Mouse (Mus musculus) urinary bladder, postnatal 10 days (tissue): ENCODE results near the gene Lingo4.
A peak's percentile ranks its signal among the peaks of the same experiment; 100 is the strongest.

Source experiments
- DNase-seq: peaks from one replicate; pipeline ENCODE4 v3.0.0; 2022; ENCODE audit warnings: low spot score

Lingo4 gene

DNA sequence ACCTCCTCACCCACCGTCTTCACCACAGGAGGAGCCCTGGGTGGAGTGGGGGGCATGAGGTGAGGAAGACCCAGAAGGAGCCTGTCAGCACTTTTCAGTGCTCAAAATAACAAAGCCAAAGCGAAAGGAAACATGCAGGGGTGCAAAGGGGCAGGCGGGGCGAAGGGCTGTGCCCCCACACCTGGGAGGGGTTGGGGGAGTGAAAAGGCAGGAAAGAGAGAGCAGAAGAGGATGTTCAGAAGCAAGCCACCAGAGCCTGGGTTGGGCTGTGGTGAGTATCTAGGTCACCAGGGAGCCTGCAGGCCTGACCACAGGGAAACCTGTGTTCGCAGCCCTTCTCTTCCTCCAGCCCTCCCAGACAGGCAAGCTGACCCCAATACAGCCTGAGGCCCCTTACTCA is 10.3 kb upstream of the Lingo4 start:
- no peak for DNase-seq

DNA sequence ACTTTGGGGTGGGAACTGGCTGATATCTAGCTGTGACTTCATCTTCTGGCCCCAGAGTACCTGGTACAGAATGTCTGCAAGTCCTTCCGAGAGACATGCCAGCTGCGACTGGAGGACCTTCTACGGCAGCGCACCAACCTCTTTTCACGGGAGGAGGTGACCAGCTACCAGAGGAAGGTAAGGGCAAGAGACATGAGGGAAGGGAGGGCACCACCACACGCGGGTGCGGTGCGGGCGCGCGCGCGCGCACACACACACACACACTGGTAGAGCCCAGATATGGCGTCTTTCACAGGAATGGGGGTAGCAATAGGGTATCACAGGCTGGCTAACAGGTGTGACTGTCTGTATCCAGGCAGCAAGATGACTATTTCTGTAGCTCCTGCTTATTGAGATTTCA is 8.9 kb upstream of the Lingo4 start:
- no peak for DNase-seq

DNA sequence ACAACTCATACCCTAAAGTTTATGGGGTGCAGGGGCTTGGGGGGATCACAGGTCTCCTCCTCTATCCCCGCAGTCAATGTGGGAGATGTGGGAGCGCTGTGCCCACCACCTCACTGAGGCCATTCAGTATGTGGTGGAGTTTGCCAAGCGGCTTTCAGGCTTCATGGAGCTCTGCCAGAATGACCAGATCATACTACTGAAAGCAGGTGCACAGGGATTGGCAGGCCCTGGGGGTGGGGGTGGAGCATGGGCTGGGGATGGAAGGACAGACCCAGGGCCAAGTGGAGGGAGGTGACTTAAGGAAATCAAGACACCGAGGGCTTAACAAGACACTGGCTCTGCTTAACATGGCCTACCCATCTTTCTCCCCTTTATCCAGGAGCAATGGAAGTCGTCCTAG is 7.3 kb upstream of the Lingo4 start:
- no peak for DNase-seq

DNA sequence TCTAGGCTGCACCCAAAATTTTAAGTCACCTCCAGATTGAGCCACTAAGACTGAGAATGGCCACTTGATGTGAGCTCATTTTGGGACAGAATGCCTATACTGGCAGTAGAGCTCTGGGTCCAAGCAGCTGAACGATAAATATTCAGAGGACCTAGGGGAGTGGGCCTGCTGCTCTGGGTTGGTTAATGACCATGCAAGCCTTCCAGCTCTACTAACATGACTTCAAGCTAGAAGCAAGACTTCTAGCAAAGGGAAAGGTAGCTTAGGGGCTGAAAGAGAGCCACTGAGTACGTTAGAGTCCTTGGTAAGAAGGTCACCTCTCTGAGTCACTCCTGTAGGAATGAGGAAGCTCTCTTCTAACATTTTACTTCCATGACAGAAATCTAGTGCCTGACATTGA is 6.2 kb upstream of the Lingo4 start:
- DNase-seq: no peak

DNA sequence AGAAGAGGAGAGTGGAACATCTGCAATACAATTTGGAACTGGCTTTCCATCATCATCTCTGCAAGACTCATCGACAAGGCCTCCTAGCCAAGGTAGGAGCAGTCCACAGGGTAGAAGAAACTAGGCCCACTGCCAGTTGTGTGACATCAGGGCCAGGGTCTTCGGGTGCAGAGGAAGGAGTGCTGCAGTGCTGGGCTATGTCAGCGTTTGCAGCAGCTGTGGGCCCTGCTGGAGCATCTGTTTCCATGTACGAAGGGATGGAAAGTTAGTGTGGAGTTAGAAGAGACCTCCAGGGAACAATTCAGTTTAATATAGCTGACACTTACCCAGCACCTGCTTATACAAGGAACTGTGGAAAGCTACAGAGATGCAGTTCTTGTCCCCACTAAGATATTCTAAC is 5.3 kb upstream of the Lingo4 start:
- no peak for DNase-seq

DNA sequence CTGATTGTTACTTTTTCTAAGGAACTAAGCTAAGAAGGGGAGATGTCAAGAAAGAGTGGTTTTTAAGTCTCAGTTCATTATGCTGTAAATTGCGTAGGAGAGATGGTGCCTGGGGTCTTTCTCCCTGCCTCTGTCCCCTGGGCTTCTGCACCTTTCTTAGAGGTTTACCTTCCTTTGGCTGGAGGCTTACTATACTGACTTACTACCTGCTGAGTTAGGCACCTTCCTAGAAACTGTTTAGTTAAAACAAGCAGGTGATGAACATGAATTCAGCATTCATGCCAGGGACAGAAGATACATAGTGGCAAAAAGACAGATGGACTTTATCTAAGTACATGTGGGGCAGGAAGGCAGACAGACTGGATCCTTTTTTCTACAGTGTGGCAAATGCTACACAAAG is 2.0 kb upstream of the Lingo4 start:
- no peak for DNase-seq

DNA sequence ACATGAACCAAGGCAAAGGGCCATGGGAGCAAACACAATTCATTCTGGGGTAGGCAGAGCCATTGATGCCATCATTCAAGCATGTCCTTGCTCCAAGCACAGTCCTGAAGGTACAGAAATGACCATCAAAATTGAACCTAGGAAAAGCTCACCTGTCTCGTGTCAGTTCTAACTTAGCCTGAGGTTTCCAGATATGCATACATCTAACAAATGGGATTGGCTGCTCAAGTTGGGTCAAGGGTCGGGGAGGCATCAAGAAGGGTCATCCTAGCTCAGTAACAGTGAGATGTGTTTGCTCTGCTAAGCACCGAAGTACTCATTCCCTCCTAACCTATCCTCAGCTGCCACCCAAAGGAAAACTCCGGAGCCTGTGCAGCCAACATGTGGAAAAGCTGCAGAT is 1.5 kb upstream of the Lingo4 start:
- no peak for DNase-seq

DNA sequence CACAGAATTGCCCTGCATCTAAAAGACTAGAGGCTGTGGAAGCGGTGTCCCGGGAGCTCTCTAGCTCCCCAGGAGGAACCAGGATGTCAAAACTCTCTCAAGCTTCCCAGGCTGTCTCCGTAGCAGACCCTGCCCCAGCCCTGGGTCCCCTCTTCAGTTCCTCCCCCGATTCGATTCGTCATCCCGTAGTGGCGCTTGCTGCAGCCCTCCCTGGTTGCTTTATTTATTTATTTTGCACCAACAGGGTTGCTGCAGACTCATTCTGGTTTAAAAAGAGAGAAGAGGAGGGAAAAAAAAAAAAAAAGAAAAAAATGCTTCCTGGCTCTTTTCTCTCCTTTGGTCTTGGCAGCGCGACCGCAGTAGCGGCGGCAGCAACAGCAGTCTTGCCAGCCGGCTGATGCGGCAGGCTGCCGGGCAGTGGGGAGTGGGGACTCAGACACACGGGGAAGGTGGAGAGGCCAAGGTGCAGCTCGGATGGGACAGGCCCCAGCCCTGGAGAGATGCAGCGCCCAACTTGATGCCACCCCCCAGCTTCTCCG is 695 bp downstream of the Lingo4 start:
- no peak for DNase-seq

DNA sequence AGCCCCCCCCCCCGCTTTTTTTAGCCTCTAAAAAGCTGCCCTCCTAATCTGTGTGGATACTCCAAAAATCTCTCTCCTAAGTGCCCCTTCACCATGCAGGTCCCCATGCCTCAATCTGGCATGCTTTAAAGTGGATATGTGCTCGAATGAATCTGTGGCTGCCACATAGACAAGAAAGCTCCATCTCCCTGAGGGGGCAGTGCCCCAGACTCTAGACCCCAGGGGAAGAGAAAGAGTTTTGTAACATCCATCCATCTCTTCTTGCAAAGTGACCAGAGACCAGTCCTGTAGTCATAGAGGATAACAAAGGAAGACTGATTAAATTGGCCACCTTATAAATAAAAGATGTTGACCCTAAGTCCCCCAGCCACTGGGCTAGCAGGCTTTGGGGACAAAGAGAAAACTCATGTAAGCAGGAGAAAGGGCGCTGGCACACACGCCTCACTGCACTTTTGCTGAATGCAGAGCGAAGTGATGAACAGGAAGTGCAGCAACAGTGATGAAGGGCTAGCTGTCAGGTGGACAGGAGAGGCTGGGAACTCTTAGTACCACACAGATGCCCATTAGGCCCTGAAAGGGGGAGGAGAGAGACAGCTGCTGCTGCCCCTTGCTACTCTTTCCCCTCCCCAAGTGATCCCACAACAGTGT is 1.5 kb downstream of the Lingo4 start:
- no peak for DNase-seq

DNA sequence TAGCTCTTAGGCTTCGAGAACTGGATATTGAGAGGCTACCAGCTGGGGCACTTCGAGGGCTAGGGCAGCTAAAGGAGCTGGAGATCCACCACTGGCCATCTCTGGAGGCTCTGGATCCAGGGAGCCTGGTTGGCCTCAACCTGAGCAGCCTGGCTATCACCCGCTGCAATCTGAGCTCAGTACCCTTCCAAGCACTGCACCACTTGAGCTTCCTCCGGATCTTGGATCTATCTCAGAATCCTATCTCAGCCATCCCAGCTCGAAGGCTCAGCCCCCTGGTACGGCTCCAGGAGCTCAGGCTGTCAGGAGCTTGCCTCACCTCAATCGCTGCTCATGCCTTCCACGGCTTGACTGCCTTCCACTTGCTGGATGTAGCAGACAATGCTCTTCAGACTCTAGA is 4.1 kb downstream of the Lingo4 start:
- no peak for DNase-seq

DNA sequence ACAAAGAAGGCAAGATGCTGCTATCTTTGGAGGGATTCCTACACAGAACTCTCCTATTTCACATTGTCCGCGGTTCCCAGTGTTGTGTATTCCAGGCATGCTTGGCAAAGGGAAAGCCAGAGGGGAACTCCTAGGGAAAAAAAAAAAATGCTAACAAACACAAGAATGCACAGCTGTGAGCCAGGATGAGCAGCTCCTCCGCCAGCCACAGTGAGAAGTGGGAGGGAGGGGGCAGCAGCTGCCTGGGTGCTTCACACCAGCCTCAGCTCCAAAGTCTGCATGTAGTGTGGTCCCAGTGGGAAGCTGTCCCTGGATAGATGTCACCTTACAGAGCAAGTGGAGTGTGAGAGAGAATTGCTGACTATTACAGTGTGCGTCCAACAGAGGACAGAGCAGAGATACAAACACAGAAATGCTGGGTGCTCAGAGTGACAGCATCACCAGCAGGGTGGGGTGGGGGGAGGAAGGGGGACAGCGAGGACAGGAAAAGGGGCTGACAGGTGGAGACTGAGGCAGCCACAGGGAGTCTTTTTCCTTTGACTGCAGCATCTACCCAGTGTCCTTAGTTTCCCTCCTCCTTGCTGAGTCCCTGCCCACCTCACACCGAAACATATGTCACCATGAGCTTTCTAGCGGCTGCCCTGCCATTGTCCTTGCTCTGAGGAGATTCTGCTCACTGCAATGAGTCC is 6.2 kb downstream of the Lingo4 start:
- DNase-seq: no peak

DNA sequence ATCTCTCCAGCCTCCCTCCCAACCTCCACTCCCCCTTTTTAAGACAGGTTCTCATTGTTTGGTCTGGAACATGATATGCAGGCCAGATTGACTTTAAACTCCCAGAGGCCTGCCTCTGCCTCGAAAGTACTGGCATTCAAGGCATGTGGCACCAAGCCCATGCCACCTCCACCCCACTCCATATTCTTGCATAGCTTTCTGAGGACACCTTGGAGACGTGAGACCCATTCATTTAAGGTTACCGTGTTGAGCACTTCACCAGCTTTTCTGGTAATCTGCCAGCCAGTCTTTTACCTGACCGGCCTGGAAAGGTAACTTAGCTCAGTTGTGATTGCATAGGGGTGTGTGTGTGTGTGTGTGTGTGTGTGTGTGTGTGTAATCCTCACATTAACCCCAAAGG is 7.2 kb downstream of the Lingo4 start:
- no peak for DNase-seq

DNA sequence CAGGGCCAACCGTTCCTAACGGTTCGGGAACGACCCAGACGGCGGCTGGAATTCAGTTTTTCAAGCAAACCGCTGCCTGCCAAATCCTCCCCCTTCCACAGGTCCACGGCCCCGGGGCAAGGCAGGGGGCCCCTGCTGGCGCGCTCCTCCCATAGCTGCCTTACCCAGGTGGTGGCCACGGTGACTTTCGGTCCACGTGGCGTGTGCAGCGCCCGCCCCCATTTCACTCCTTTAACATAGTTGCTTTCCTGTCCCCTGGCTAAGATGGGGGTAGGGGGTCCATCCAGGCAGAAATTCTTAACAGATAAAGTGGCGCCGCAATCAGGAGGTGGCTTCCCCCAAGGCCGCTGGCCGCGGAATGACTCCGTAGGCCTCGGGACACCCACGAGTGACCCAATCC is 14.2 kb downstream of the Lingo4 start:
- no peak for DNase-seq

DNA sequence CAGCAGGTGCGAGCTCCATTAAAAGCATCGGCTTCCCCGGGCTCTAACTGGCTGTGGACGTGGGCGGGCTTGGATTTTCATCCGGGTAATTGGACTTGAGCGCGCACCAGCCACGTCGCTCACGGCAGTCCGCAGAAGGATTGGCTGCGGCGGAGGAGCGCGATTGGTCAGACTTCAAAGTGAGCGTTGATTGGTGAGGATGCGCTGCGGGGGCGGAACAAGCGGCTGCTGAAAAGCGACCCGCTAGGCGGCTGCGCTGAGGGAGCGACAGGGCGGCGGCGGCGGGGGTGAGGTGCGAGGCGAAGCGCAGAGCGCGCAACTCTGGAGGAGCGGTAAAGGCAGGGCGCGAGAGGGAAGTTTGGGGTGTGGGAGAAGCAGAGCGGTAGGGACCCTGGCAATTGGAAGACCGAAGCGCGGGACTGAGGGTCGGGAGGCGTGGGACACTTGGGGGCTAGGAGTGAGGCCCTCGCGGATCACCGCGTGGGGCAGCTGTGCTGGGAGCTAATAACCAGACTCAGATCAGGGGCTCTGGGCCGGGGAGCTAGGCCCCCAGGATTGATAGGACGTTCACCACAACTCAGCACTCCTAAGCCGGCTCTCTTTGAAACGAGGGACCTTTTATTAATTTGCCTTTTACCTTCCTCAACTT is 14.8 kb downstream of the Lingo4 start, which contains the start of gene Tdrkh:
Tdrkh (plus strand) TSS at position 243 of the 649 bp plus-strand sequence.
- peak; percentile 76 for DNase-seq

DNA sequence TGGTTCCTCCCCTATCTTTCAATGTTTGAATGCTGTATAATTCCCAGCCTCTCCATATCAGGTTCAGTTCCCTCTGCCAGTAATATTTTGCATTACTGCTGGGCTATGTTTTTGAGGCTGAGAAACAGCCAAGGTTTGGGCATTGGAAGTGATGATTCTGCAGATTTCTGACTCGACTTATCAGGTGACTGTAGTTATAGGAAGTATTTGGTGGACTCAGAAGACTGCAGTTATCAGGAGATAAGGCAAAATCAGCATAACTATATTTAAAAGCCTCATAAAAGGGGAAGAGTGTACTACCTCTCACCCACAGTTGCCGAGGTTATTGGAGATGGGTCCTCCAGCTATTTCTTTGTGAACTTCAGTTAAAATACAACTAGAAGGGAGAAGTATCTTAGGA is 32.7 kb downstream of the Lingo4 start:
- no peak for DNase-seq

DNA sequence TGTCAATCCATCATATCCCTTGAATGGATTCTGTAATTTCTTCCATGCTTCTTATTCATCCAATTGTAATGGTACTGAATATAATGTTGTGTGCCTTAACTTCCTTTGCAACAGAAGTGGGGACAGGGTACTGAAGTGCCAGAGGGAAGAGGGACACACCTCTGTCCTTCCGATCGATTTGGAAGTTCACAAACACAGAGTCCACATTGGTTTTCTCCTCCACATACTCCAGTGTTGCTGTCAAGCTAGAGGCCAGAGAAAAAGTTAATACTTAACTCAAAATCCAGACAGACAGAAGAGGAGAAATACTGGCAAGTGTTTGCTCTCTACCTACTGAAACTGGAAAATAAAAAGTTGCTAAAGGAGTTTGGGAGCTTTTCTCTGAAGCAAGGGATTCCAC is 36.0 kb downstream of the Lingo4 start:
- DNase-seq: no peak

DNA sequence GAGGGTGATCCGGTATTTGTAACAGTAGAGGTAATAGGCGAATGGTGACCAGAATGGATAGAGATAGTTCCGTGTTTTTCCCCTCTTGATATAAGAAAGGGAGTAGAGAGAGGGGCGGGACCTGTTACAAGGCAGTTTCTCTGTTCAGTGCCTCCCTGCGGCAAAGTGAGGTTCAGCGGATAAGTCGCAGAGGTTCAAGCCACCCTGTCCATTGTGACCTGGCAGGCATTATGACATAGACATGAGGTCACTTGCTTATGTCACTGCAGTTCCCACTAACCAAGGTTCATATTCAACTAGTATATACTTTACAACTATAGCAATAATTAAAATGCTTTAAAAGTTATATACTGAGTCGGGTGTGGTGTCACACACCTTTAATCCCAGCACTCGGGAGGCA is 38.1 kb downstream of the Lingo4 start:
- no peak for DNase-seq

DNA sequence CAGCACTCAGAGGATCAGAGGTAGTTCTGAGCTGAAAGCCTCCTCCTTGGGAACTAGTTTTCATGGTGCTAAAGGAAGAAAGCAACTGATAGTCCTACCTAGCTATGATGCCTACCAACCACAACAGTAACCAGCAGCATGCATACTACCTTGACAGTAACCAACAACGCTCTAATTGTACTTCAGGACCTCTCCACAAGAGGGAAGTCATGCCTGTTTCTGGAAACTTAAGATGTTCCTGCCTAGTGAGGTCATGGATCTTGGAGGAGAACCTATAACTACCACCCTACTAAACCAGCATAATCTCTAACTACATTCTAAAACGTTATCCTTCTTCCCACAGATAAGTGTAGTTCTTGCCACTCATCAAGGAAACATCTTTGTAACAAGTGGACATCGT is 42.9 kb downstream of the Lingo4 start:
- no peak for DNase-seq

DNA sequence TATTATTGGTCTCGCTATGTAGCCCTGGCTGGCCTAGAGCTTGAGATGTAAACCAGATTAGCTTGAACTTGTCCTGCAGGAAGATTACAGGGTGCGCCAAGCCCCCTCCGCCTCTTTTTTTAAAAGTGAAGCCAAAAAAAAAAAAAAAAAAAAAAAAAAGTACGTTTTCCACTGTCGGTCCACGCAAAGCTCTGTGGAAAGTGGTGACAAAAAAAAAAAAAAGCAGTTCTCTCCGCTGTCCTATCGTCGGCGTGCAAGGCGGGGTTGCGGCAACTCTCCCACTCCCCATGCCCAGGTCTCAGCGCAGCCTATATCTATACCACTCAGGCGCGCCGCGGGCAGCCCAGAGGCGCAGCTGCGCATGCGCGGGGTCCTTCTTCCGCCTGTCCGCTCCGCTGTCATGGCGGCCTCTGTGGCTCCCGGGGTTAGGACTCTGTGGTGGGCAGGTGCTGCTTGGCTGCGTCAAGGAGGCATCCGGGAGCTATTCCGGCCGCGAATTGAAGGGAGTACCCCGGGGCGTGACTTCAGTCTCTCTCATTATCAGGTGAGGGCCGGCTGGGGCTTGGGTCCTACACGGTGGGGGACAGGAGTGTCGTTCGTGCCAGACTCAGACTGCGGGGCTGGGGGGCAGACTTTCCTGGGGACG is 44.8 kb downstream of the Lingo4 start, which contains the start of gene Mrpl9:
Mrpl9 (plus strand) TSS at position 368 of the 646 bp plus-strand sequence.
- peak; percentile 80 for DNase-seq

DNA sequence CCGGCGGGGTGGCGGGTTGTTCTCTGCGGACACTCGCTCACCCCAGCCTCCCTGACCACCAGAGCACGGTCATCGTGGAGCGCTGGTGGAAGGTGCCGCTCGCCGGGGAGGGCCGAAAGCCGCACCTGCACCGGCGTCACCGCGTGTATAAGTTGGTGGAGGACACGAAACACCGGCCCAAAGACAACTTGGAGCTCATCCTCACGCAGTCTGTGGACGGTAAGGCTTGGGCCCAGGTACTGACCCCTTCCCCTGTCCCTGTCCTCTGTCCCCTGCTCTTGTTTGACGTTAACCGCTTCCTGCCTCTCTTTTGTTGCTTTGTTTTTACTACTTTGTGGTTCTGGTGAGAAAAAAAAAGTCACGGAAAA is 45.3 kb downstream of the Lingo4 start, which contains the start of gene Oaz3:
Oaz3 (minus strand) TSS at position 319 of the 368 bp plus-strand sequence.
- DNase-seq: no peak

DNA sequence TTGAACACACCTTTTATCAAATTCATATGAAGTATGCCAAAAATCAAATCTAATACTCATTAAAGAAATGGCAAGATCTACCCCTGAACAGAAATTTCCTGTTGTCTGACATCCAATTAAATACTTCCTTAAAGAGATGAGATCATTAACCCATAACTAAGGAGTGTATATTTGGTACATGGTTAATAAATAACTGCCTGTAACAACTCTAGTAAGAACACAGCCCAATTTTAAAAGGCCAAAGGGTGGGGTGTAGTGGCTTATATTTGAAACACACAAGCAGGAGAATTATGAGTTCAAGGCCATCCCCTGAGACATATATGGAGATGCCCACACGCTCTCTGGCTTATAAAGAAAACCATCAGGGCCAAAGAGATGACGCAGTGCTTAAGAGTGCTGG is 51.1 kb downstream of the Lingo4 start:
- DNase-seq: no peak
